Mouse (Mus musculus): ENCODE measurements around the gene Tldc2. TPM values are rescaled to one million over a fixed set of nuclear protein-coding genes. Genes with fewer than 3 reads are reported as not detected.

Tldc2 gene
- polyA plus RNA-seq, 3 experiments from 2014 or later, result not detected

DNA sequence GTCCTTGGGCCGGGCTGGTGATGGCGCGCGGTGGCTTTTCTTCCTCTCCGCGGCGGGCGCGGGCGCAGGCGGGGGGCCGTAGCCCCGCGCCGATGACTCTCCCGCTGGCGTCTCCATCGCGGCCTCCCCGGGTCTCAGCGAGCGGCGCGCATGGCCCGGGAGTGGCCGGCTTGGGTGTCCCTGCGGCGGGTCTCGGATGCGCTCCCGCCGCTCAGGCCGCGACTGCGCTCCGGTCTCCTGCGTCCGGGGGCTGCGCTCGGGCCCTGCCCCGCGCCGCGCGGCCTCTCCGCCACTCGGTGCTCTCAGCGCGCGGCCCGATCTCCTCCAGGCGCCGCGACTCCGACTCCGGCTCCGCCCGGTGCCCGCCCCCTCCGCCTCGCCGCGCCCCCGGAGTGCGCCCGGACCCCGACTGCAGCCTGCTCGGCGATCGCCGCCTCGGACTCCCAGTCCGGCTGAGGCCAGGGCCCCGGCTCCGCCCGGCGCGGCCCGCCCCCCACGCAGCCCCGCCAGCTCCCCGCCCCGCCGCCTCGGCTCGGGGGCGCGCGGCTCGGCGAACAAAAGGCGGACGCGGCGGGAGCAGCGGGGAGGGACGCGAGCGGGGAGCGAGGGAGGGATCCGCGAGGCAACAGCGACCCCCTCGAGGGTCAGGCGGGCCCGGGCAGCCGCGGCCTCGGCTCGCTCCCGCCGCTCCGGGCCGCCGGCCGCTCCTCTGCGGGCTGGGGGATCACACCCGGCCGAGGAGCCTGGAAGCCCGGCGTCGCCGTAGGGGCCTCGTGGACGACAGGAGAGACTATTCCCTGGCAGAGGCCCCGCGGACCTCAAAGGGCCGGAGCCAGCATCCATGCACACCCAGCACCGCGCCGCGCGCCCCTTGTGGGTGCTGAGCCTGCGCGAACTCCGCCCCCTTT, 7.8 kb upstream of the Tldc2 start, which contains the start of gene Soga1:
Gene Soga1, minus strand, starts transcription at position 462 of the 908 bp plus-strand sequence.
- ATAC-seq, result no peak

DNA sequence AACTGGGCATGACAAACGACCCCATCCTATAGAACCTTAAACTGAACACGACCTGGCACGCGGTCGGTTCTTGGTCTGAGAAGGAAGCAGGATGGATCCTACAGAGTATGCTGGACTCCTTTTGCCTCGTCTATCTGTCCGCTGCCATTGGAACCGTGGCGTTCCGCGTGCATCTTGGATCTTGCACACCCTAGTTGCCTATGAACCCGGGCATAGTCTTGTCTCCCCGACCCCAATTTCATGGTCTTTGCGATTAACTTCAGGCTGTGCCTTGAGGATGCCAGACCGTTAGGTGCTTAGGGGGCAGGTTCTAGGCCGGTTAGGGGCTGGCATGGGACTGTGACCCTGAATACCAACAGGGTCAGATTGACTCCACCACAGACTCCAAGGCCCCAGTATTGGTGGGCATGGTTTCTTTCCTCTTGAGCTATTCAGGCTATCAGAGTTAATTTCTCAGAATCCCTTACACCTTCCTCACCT, 7.1 kb upstream of the Tldc2 start:
- no peak for ATAC-seq

DNA sequence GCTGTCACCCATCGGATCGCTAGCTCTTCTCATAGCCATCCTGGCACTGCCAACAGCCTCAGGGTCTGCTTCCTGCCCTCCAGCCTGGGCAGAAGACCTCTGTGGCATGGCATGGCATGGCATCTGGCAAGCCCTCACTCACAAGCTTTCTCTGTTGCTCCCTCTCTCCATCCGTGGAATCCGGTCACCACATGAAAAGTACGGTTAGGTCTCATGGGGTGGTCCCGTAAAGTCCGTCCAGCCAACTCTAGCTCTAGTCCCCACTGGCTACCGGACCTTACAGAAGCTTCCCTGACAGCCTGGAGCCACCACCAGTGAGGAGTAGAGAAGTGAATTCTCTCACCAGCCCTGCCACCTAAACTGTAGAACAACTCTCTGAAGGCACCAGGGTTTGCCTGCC, 5.5 kb upstream of the Tldc2 start:
- ATAC-seq, result no peak

DNA sequence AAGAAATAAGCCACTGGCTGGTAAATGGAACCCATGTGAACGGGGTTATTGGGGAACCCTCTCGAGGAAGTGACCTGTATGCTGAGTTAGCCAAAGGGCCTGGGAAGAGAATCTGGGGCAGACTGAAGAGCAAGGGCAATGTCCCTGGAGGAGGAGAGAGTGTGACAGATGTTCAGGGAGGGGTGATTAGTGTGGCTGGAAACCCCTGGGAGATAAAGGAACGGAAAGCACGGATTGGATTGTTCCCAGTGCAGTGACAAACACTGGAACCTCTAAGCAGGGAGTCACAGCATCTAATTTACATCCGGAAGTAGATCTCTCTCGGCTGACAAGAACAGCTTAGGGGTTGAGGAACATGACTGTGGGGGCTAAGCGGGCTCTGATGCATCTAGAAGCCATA, 4.9 kb upstream of the Tldc2 start:
- no peak for ATAC-seq

DNA sequence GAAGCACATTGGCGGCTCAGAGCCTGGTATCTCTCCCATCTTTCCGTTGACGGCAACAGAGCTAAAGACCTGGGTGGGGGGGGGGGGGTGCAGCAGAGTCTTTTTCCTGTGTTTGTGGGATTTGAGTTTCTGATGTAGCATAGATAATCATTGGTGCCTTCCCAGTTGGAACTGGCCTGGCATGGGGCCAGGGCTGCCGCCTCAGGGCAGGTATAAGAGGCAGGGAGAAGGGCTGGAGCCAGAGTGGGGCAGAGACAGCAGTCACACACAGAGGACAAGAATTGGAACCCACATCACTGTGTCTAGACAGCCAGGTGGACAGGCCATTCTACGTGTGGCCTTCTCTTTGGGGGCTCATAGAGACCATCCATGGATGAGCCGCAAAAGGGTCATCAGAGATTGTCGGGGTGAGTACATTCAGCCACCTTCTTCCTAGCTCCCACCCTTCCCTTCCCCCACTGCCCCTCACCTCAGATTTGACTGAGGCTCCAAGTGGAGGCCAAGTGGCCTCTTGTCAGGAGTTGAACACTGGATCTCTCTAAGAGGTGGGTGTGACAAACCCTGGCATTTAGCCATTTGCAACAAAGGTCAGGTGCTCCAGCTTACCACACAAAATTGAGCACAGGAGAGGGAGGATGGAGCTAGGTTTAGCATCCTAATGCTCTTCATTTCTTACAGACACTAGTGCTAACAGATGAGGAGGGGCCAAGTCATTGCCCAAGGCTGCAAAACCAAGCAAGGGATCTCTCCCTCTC, 1.8 kb upstream of the Tldc2 start:
- ATAC-seq, result no peak

GRCm38 (mm10) chr2:157087536-157088317, 872 bp downstream of the Tldc2 start:
- no peak for ATAC-seq

DNA sequence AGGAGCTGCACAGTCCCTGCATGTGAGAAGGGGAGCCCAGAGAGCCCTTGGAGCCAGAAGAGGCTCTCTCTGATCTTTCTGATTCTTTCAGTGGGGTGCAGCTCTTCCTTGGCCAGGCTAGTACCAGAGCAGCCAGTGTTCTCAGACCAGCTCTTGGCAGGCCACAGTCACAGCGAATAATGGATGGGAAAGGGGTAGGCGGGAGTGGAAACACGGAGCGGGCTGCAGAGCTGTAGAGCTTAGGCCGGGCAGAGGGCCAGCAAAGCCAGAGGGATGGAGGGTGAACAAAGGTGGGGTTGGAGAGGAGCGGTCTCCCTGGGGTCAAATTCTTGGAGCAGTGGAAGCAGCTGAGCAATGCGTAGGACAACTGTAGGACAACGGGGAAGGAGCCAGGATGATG, 5.2 kb downstream of the Tldc2 start:
- no peak for ATAC-seq

- ATAC-seq, result no peak
Measured at GRCm38 (mm10) chr2:157095005-157095755, 8.3 kb downstream of the Tldc2 start.

- ATAC-seq, result no peak
Measured at GRCm38 (mm10) chr2:157099532-157100318, 12.9 kb downstream of the Tldc2 start.

- ATAC-seq, result no peak
Measured at GRCm38 (mm10) chr2:157100319-157100605, 13.4 kb downstream of the Tldc2 start.

DNA sequence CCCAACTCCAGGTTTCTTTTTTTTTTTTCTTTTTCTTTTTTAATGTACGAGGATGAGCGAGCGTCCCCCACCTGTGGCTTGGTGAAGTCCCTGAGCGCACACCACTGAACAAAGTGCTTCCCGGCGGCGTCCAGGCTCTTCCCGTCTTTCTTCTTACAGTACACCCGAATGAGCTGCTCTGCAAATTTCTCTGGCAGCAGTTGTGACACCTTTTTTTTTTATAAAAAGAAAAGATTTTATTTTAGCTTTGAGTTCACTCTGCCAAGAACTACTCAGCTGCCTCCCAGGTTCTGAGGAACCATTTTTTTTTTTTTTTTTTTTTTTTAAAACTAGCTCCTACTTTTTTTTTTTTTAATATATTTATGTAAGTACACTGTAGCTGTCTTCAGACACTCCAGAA, 14.8 kb downstream of the Tldc2 start:
- ATAC-seq, result no peak

DNA sequence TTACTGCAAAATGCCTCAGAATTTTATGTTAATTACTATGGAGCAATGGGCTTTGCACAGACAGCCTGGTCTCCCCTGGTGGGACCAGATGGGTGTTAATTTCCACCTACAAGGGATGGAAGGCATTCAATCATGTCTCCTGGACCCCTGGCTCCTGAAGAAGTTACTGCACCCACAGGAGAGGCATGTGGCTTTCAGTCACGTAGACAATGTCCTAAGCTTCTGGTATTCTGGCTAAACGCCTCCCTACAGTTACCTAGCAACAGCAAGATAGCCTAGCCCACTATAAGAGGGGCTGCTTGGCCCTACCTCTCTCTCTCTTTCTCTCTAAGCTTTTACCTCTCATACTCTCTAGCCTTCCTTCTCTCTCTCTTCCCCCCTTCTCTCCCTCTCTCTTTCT, 15.4 kb downstream of the Tldc2 start:
- ATAC-seq, result no peak

GRCm38 (mm10) chr2:157104454-157104853, 17.6 kb downstream of the Tldc2 start:
- no peak for ATAC-seq

GRCm38 (mm10) chr2:157108236-157108635, 21.4 kb downstream of the Tldc2 start:
- no peak for ATAC-seq

- no peak for ATAC-seq
Measured at GRCm38 (mm10) chr2:157116964-157117363, 30.1 kb downstream of the Tldc2 start.

DNA sequence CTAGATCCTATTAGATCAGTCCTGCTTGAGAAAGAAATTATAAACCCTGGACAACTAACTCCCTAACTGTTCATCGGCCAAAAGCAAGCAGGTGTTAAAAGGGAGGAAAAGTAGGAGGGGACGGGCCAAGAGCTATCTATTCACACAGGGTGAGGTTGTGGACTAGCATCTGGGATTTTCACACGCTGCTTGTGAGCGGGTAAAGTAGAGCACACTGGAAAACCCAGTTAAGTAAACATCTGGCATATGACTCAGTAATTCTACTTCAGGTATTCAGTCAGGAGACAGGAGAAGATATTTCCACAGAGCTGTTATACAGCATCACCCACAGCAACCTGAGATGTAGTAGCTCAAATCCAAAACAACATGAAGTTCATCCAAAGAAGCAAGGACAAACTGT, 31.7 kb downstream of the Tldc2 start:
- no peak for ATAC-seq

DNA sequence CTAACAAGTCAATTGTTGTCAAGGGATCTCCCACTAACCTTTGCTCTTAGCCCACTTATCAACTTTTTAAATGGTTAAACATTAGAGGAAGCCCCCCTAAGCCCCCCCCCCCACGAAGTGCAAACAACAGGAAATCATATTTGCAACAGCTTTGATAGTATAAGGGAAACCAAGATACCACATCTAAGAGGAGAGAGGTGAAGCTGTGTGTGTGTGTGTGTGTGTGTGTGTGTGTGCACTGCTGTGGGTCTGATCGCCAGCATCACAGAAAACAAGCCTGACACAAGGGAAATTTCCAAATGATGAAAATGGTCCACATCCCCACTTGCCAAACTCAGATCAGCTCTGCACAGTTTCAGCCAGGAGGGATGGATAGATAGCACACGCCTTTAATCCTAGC, 32.2 kb downstream of the Tldc2 start:
- peak; percentile 76 for ATAC-seq

- ATAC-seq, result peak; percentile 71
Measured at GRCm38 (mm10) chr2:157121766-157122165, 34.9 kb downstream of the Tldc2 start.

- ATAC-seq, result no peak
Measured at GRCm38 (mm10) chr2:157125246-157125645, 38.4 kb downstream of the Tldc2 start.

GRCm38 (mm10) chr2:157127370-157127769, 40.5 kb downstream of the Tldc2 start:
- no peak for ATAC-seq

DNA sequence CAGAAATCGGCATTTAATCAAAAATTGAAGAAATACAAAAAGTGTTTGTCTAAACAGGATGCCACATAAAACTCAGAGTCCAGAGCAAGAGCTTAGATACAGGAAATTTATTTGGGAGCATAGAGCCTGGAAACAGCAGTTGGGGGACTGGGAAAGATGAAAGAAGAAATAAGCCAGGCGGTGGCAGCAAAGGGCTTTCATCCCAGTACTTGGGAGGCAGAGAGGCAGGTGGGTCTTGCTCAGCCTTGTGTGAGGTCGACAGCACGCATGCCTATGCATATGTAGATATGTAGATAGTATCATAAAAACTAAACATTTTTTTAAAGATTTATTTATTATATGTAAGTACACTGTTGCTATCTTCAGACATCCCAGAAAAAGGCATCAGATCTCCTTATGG, 41.2 kb downstream of the Tldc2 start:
- ATAC-seq, result no peak
